Mouse (Mus musculus) thymus, postnatal 25 days (tissue): Measurements from ENCODE around the gene Nadk2.

Experiments
- DNase-seq: peaks from one replicate; pipeline ENCODE4 v3.0.0; 2022

Gene Nadk2

DNA sequence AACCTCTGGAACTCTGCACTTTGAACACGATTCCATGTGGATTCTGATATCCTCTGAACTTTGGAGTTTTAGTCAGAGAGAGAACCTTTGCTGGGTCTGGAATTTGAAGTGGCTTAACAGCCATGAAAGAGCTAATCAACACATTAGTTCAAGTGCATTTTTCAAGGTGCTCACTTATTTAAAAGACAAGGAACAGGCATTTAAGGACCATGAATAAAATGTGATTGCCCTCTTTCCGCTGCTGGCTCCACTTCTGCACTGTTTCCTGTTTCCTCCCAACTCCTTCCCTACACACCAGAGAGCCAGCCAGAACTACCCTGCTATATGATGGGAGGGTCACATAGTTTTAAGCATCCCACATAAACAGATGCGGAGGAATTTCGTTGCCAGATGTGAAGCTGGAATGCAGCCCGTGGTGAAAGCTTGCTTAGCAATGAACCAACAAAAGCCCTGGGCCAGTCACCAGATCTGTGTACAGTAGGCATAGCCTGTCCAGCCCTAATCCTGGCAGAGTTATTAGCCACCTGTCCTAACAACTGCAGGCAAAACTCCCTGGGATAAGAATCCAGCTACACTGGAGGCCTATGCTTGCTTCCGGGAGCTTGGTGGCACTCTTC lies 63.9 kb downstream of the Nadk2 start:
- DNase-seq = no peak

DNA sequence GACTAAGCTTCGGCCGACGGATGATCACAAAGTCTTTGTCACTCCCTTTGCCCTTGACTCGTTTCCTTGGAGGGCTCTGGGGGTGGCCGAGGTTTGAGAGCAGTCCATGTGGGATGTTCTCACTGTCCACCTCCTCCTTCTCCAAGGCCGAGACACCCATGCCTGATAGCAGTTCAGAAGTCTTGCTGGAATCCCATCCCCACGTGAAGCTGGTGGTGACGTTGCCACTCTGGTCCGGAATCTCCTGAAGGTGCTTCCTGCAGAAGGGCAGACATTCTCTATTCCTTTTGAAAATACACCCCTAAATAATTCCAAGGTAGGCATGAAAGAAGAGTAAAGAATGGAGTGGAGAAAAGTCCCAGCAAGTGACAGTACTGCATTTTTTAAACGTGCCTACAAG lies 68.4 kb downstream of the Nadk2 start:
- no peak for DNase-seq

DNA sequence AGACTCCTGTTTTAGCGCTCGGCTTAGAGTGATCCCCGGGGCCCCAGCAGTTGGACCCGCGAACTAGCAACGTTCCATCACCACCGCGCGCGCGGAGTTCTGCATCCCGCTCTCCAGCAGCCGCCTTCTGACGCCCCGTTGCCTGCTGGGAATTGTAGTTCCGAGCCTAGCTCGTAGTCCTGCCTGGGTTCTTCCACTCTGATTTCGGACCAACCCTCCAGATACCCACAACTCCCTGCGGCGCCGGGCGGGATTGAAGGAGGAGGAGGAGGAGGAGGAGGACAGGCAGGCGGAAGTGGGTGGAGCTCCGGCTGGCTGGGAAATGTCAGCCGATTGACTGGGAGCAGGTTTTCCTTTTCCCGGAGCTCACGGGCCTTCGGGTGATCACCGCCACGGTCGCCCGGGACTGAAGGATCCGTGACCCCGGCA lies 69.2 kb downstream of the Nadk2 start, which contains the start of gene Lmbrd2:
Gene Lmbrd2 (plus strand): TSS at position 299 of the 429 bp plus-strand sequence.
- peak; percentile 96 for DNase-seq

DNA sequence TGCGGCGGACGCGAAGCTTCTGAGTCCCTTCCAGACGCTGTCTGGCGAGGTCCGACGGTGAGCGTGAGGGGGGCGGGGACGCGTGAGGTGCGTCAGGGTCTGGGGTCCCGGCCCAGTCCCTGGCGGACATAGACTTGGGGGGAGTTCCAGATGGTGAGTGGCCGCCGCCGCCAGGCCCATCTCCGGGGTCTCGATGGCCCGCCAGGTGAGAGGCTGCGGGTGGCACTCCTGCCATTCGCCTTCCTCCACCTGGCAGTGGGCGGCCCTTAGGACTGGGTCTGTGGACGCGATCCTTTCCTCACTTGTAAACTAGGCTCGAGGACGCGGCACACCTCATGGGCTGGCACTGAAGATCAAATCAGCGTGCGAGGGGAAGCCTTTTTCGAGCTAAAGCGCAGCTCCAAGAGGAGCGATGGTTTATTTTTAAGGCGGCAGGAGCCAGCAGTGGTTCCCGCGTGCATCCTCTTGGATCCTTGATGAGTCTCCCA lies 69.7 kb downstream of the Nadk2 start:
- no peak for DNase-seq

DNA sequence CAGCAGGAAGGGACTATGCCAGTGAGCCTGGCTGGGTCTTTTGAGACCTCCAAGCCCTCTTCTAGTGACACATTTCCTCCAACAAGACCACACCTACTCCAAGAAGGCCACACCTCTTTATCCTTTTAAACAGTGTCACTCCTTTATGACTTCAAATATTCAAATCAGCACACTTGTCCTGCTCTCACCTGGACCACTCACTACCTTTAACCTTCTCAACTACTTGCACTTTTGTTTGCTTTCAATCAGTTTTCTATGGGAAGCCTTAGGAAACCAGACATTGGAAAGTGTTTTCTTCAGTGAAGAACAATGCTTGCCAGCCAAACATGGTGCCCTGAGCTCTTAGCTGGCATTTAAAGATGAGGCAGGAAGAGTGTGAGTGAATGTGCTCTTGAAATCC lies 84.3 kb downstream of the Nadk2 start, which contains the start of gene Skp2:
Gene Skp2 (minus strand): TSS at position 101 of the 400 bp plus-strand sequence.
- DNase-seq = no peak
